Mouse (Mus musculus): Measurements from ENCODE around the gene Baz1a. TPM values are rescaled to one million over a fixed set of nuclear protein-coding genes. Genes with fewer than 3 reads are reported as not detected.

Gene Baz1a
- polyA plus RNA-seq, 1 experiment from 2014 or later, result 41.7 TPM

- WGBS, result 92% methylated on average over 7 of the region's 7 CpGs
Observed at GRCm38 (mm10) chr12:55053267-55053666, 39.1 kb upstream of the Baz1a start.

DNA sequence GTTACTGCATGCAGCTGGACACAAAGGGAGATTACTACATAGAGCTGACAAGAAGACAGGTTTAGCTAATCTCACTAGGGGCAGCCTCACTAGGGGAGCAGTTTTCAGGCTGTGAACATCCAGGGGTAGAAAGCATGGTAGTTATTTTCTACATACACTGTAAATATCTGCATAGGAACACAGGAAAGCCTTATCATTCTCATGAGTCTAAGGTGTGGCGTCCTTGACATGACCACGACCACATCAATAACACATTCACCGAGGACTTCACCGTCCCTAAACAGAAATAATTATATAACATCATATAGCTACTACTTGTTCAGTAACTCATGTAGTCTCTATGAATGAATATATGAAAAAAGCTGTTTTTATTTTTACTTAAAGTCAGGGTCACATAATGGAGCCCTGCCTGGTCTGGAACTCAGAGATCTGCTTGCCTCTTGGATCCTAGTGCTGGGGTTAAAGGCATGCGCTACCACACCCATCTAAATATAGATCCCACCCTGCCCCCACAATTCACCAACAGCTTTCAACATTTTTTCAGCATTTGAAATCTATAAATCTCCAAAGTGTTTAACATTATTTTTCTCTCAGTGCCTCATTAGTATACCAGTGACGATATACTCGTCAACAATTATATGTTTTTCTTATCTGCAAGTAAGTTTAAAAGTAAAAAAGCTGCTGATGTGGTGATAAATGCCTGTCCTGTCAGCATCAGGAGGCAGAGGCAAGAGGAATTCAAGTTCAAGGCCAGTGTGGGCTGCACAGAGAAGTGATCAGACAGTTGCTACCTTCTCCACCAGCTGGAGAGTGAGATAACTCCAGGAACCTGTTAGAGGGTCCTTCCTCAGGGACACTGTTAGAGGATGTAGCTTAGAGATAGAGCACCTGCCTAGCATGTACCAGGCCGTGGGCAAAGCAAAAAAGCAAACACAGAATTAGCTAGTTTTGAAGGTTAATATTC, 37.3 kb upstream of the Baz1a start:
- no peaks in the 10 kb centered on the region for H3K27me3 ChIP-seq (ENCODE audit: control insufficient read depth, insufficient read depth, low read length)
- H3K4me2 ChIP-seq (ENCODE audit: low read depth, low read length, severe bottlenecking), result no peak overlapping the region
- H3K4me1 ChIP-seq (replicated peaks; ENCODE audit: control insufficient read depth, insufficient read depth, low read length), result no peaks in the 10 kb centered on the region
- no peaks in the 10 kb centered on the region for H3K9me3 ChIP-seq (ENCODE audit: control insufficient read depth, low read length)
- H3K9ac ChIP-seq (ENCODE audit: low read length), result no peak overlapping the region
- WGBS, result 94% methylated on average over 8 of the region's 8 CpGs
- DNase-seq (ENCODE audit: low spot score) (no peak), ATAC-seq (replicated peaks; ENCODE audit: low FRiP score) (no peak)
- H3K4me3 ChIP-seq (ENCODE audit: low read depth, low read length), result no peak overlapping the region
- H3K36me3 ChIP-seq (ENCODE audit: control insufficient read depth, insufficient read depth, low read length), result no peaks in the 10 kb centered on the region
- no peak overlapping the region for H3K27ac ChIP-seq (ENCODE audit: low read depth, low read length)

More at GRCm38 (mm10) chr12:55053267-55053666, 39.1 kb upstream of the Baz1a start:
- no peaks in the 10 kb centered on the region for H3K36me3 ChIP-seq (ENCODE audit: control insufficient read depth, insufficient read depth, low read length)
- H3K4me2 ChIP-seq (ENCODE audit: low read depth, low read length, severe bottlenecking), result no peak overlapping the region
- H3K27ac ChIP-seq (ENCODE audit: low read depth, low read length), result no peak overlapping the region
- H3K9me3 ChIP-seq (ENCODE audit: control insufficient read depth, low read length), result no peaks in the 10 kb centered on the region
- no peak for DNase-seq (ENCODE audit: low spot score)
- no peak for ATAC-seq (replicated peaks; ENCODE audit: low FRiP score)
- no peaks in the 10 kb centered on the region for H3K27me3 ChIP-seq (ENCODE audit: control insufficient read depth, insufficient read depth, low read length)
- no peaks in the 10 kb centered on the region for H3K4me1 ChIP-seq (replicated peaks; ENCODE audit: control insufficient read depth, insufficient read depth, low read length)
- no peak overlapping the region for H3K4me3 ChIP-seq (ENCODE audit: low read depth, low read length)
- H3K9ac ChIP-seq (ENCODE audit: low read length), result no peak overlapping the region

GRCm38 (mm10) chr12:55049731-55050353, 35.7 kb upstream of the Baz1a start:
- ATAC-seq (replicated peaks; ENCODE audit: low FRiP score) (no peak), DNase-seq (ENCODE audit: low spot score) (no peak)
- no peak overlapping the region for H3K4me3 ChIP-seq (ENCODE audit: low read depth, low read length)
- no peak overlapping the region for H3K9ac ChIP-seq (ENCODE audit: low read length)
- no peaks in the 10 kb centered on the region for H3K36me3 ChIP-seq (ENCODE audit: control insufficient read depth, insufficient read depth, low read length)
- no peaks in the 10 kb centered on the region for H3K4me1 ChIP-seq (replicated peaks; ENCODE audit: control insufficient read depth, insufficient read depth, low read length)
- WGBS, result 95% methylated on average over 8 of the region's 8 CpGs
- H3K9me3 ChIP-seq (ENCODE audit: control insufficient read depth, low read length), result no peaks in the 10 kb centered on the region
- H3K27ac ChIP-seq (ENCODE audit: low read depth, low read length), result no peak overlapping the region
- H3K27me3 ChIP-seq (ENCODE audit: control insufficient read depth, insufficient read depth, low read length), result no peaks in the 10 kb centered on the region
- no peak overlapping the region for H3K4me2 ChIP-seq (ENCODE audit: low read depth, low read length, severe bottlenecking)

GRCm38 (mm10) chr12:55041011-55041410, 26.9 kb upstream of the Baz1a start:
- Histone ChIP-seq H3K4me3 (ENCODE audit: low read depth, low read length) (no peak overlapping the region), H3K9me3 (ENCODE audit: control insufficient read depth, low read length) (no peaks in the 10 kb centered on the region), H3K4me1 (replicated peaks; ENCODE audit: control insufficient read depth, insufficient read depth, low read length) (no peaks in the 10 kb centered on the region), H3K27ac (ENCODE audit: low read depth, low read length) (no peak overlapping the region), H3K9ac (ENCODE audit: low read length) (no peak overlapping the region), H3K4me2 (ENCODE audit: low read depth, low read length, severe bottlenecking) (no peak overlapping the region), H3K27me3 (ENCODE audit: control insufficient read depth, insufficient read depth, low read length) (no peaks in the 10 kb centered on the region), H3K36me3 (ENCODE audit: control insufficient read depth, insufficient read depth, low read length) (no peaks in the 10 kb centered on the region)
- ATAC-seq (replicated peaks; ENCODE audit: low FRiP score) (no peak), DNase-seq (ENCODE audit: low spot score) (no peak)
- WGBS, result 86% methylated on average over 15 of the region's 15 CpGs

DNA sequence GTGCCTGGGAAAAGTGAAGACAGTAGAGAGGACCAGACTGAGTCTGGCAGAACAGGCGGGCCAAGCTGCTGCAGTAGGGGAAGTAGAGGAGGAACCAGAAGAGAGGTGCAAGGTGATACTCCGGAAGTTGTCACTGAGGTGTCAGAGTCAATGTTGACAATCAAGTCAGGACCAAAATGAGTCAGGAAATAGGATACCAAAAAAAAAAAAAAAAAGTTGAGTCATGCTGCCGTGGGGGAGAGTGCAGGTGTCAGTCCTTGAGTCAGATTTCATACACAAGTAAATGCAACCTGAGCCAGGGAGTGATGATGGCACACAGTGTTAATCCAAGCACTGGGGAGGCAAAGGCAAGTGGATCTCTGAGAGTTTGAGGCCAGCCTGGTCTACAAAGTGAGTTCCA, 12.9 kb upstream of the Baz1a start:
- Histone ChIP-seq H3K27me3 (ENCODE audit: control insufficient read depth, insufficient read depth, low read length) (no peaks in the 10 kb centered on the region), H3K4me3 (ENCODE audit: low read depth, low read length) (no peak overlapping the region), H3K4me1 (replicated peaks; ENCODE audit: control insufficient read depth, insufficient read depth, low read length) (no peaks in the 10 kb centered on the region), H3K4me2 (ENCODE audit: low read depth, low read length, severe bottlenecking) (no peak overlapping the region), H3K36me3 (ENCODE audit: control insufficient read depth, insufficient read depth, low read length) (no peaks in the 10 kb centered on the region), H3K9me3 (ENCODE audit: control insufficient read depth, low read length) (no peaks in the 10 kb centered on the region), H3K27ac (ENCODE audit: low read depth, low read length) (no peak overlapping the region), H3K9ac (ENCODE audit: low read length) (no peak overlapping the region)
- DNase-seq (ENCODE audit: low spot score), result no peak
- ATAC-seq (replicated peaks; ENCODE audit: low FRiP score), result no peak
- WGBS, result 65% methylated on average over 3 of the region's 3 CpGs

DNA sequence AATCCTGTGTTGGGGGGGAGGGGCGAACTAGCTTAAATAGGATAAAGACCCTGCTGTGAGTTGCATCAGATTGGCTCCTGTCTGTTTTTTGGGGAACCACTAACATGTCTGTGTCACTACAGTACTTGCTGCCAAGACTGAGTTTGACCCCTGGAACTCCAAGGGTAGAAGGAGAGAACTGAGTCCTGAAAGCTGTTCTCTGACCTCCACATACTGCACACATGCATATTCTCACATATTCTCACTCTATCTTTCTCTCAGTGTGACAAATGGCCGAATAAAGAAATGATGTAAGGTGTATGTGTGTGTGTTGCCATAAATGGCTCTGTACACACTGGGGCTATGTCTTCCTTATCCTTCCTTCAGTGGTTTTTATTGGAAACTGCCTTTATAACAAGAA, 9.1 kb upstream of the Baz1a start:
- no peaks in the 10 kb centered on the region for H3K27me3 ChIP-seq (ENCODE audit: control insufficient read depth, insufficient read depth, low read length)
- H3K27ac ChIP-seq (ENCODE audit: low read depth, low read length), result no peak overlapping the region
- WGBS, result 68% methylated on average over 2 of the region's 2 CpGs
- no peak overlapping the region for H3K9ac ChIP-seq (ENCODE audit: low read length)
- H3K9me3 ChIP-seq (ENCODE audit: control insufficient read depth, low read length), result no peaks in the 10 kb centered on the region
- no peak for ATAC-seq (replicated peaks; ENCODE audit: low FRiP score)
- H3K4me1 ChIP-seq (replicated peaks; ENCODE audit: control insufficient read depth, insufficient read depth, low read length), result no peaks in the 10 kb centered on the region
- no peak overlapping the region for H3K4me2 ChIP-seq (ENCODE audit: low read depth, low read length, severe bottlenecking)
- no peak overlapping the region for H3K4me3 ChIP-seq (ENCODE audit: low read depth, low read length)
- no peak for DNase-seq (ENCODE audit: low spot score)
- H3K36me3 ChIP-seq (ENCODE audit: control insufficient read depth, insufficient read depth, low read length), result no peaks in the 10 kb centered on the region

- WGBS, result 90% methylated on average over 7 of the region's 7 CpGs
- ATAC-seq (replicated peaks; ENCODE audit: low FRiP score) (no peak), DNase-seq (ENCODE audit: low spot score) (no peak)
- Histone ChIP-seq H3K27me3 (ENCODE audit: control insufficient read depth, insufficient read depth, low read length) (no peaks in the 10 kb centered on the region), H3K9ac (ENCODE audit: low read length) (no peak overlapping the region), H3K4me3 (ENCODE audit: low read depth, low read length) (no peak overlapping the region), H3K4me2 (ENCODE audit: low read depth, low read length, severe bottlenecking) (no peak overlapping the region), H3K36me3 (ENCODE audit: control insufficient read depth, insufficient read depth, low read length) (no peaks in the 10 kb centered on the region), H3K4me1 (replicated peaks; ENCODE audit: control insufficient read depth, insufficient read depth, low read length) (no peaks in the 10 kb centered on the region; the same call in 1 of the 2 replicates), H3K9me3 (ENCODE audit: control insufficient read depth, low read length) (no peaks in the 10 kb centered on the region), H3K27ac (ENCODE audit: low read depth, low read length) (no peak overlapping the region)
Observed at GRCm38 (mm10) chr12:55019421-55019877, 5.3 kb upstream of the Baz1a start.

DNA sequence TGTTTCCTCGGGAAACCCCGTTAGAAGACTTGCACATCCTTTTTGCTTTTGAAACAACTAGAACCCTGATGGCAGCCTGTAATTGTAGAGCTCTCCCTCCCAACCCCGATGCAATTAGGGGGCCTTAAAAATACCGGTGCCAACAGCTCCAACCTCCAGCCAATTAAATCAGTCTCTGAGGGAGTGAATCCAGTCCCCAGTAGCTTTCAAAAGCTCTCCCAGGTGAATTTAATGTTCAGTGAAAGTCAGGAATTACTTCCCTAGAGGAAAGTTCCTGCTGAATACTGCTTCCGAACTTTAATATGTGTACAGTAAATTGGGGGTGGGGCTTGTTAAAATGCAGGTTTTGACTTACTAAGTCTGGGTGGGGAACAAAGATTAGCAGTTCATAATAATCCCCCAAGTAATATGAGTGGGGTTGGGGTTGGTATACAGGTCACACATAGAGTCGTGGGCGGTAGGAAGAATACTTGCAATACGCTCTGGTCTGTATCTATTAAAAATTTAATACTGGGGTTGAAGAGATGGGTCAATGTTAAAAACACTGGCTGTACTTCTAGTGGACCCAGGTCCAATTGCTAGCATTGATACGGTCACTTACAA, 3.1 kb upstream of the Baz1a start:
- Histone ChIP-seq H3K27ac (ENCODE audit: low read depth, low read length) (no peak overlapping the region), H3K36me3 (ENCODE audit: control insufficient read depth, insufficient read depth, low read length) (no peaks in the 10 kb centered on the region), H3K4me1 (replicated peaks; ENCODE audit: control insufficient read depth, insufficient read depth, low read length) (no peaks in the 10 kb centered on the region; the same call in 1 of the 2 replicates), H3K9ac (ENCODE audit: low read length) (no peak overlapping the region), H3K4me3 (ENCODE audit: low read depth, low read length) (no peak overlapping the region), H3K4me2 (ENCODE audit: low read depth, low read length, severe bottlenecking) (no peak overlapping the region), H3K27me3 (ENCODE audit: control insufficient read depth, insufficient read depth, low read length) (no peaks in the 10 kb centered on the region), H3K9me3 (ENCODE audit: control insufficient read depth, low read length) (no peaks in the 10 kb centered on the region)
- 57% methylated on average over 9 of the region's 9 CpGs for WGBS
- no peak for DNase-seq (ENCODE audit: low spot score)
- no peak for ATAC-seq (replicated peaks; ENCODE audit: low FRiP score)

Data from forebrain, embryonic 11.5 days (tissue).